Mouse (Mus musculus): Measurements from ENCODE around the gene Nap1l4. TPM values are rescaled to one million over a fixed set of nuclear protein-coding genes. Genes with fewer than 3 reads are reported as not detected.
"Not testable (repeated sequence)": the region's sequence is repeated elsewhere in the genome, so short reads cannot be mapped to it uniquely, and the experiment has no call there.

Nap1l4 gene
- 100 to 1,000 TPM; 167 to 174 TPM for total RNA-seq (2021)
- long read RNA-seq, experiment 1, transcript Nap1l4-206 (15 exons, 2,259 nt) = major isoform, 45 of 120 reads
- long read RNA-seq, experiment 1, transcript Nap1l4-201 (16 exons, 2,285 nt) = minor isoform, 21 of 120 reads
- long read RNA-seq, experiment 1, partial matches to known transcripts = 11 of 120 reads
- long read RNA-seq, experiment 1, other reads (novel, unspliced or antisense) = 42 of 120 reads
- long read RNA-seq, experiment 2, transcript Nap1l4-201 (16 exons, 2,285 nt) = minor isoform, 25 of 121 reads
- long read RNA-seq, experiment 2, transcript Nap1l4-206 (15 exons, 2,259 nt) = major isoform, 59 of 121 reads
- long read RNA-seq, experiment 2, partial matches to known transcripts = 14 of 121 reads
- long read RNA-seq, experiment 2, other reads (novel, unspliced or antisense) = 22 of 121 reads

DNA sequence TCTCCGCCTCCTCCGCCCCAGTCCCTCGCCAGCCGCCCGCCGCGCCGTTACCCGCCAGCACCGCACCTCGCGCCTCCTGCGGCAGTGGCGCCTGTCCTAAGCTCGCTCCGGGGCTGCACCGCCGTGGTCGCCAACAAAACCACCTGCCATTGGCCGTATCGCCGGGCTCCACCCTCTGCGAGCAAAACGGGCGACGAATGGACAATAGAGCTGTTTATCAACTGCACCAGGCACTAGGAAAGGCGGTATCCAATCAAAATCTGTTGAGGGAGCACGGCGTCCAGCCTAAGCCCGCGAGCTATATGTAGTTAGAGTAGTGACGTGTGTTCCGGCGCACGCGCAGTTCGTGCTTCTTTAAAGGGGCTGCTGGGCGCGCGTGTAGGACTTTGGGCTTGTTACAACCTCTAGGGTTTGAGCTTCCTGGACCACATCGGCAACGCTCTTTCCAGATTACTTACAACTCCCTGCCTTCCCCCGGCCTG is at the start of gene Nap1l4:
Gene Nap1l4, minus strand, starts transcription at position 131 of the 482 bp plus-strand sequence.
- DNase-seq = peak; percentile 99

- DNase-seq = no peak
Observed at GRCm38 (mm10) chr7:143594865-143595264, 46.0 kb upstream of the Nap1l4 start.

DNA sequence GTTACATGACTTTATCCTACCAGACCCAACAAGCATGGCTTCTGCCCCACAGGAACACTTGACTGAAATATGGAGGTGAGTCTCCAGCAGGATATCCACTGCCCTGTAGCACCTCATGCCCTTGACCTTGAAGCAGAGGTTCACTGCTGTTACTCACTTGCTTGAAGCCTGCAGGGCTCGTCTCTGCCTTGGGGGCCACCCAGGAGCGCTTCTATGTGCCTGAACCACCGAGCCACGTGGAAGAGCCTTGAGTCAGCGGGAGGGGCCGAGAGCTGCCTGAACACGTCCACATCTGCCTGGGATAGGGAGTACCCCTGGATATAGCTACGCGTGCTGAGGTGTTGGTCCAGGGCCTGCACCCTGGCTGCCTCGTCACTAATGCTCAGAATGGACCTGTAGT is 43.3 kb upstream of the Nap1l4 start:
- no peak for DNase-seq

- DNase-seq = peak; percentile 73
Observed at GRCm38 (mm10) chr7:143588006-143588405, 39.1 kb upstream of the Nap1l4 start.

DNA sequence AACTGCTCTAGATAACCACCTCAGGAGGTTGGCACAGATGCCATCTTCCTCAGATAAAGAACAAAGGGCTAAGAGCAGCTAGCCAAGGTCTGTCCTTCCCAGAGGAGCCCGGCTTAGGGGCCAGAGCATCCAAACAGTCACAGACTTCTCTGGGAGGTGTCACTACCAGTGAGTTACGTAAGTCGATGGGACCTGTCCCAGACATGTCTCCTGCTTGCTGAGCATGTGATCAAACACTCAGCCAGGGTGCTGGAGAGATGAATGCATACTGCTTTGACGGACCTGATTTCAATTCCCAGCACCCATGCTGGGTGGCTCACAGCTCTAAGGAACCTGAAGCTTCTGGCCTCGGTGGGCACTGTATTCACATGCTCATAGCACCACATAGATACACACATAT is 38.7 kb upstream of the Nap1l4 start:
- DNase-seq = no peak

DNA sequence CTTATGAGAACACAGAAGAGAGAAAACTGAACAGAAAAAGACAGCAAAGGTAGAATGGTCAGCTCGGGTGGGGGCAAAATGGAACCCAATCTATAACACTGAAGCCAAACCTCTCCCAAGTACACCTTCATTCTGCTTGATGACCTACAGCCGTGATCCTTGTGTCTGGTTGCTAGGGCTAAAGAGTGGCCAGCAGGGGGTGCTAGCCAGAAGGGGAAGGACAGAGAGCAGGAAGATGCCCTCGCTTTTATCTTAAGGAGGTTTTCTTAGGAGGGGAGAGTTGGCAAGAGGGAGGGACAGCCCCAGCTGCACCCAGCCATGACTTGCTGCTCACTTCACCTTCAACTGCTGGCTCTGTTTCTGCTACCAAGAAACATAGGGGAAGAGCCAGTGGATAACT is 35.0 kb upstream of the Nap1l4 start:
- peak; percentile 54 for DNase-seq

GRCm38 (mm10) chr7:143583025-143583424 is 34.1 kb upstream of the Nap1l4 start:
- no peak for DNase-seq

- no peak for DNase-seq
Observed at GRCm38 (mm10) chr7:143575751-143576150, 26.8 kb upstream of the Nap1l4 start.

- no peak for DNase-seq
Observed at GRCm38 (mm10) chr7:143565648-143566039, 16.7 kb upstream of the Nap1l4 start.

- DNase-seq = no peak
Observed at GRCm38 (mm10) chr7:143565015-143565647, 16.2 kb upstream of the Nap1l4 start.

DNA sequence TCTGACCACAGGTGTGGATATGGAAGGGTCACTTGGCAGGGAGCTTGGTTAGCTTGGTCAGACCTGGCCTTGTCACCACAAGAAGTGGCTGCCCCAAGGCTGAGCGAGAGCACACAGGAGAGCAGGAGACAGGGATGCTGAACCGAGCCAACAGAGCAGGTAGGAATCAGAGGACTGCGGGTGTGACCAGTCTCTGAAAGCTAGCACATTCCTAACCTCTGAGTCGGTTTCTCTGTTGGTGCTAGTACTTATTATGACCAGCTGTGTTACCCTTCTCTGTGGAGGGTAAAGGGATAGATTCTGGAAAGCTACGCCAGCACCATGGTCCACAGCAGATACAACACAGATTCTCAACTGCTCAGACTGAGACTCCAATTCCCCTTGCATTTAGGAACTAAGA is 14.9 kb upstream of the Nap1l4 start:
- no peak for DNase-seq

- DNase-seq = no peak
Observed at GRCm38 (mm10) chr7:143557616-143558015, 8.7 kb upstream of the Nap1l4 start.

- peak; percentile 62 for DNase-seq
Observed at GRCm38 (mm10) chr7:143556964-143557610, 8.2 kb upstream of the Nap1l4 start.

- DNase-seq = no peak
Observed at GRCm38 (mm10) chr7:143549588-143550220, 798 bp upstream of the Nap1l4 start.

GRCm38 (mm10) chr7:143548231-143548961 is 510 bp downstream of the Nap1l4 start:
- DNase-seq = no peak

GRCm38 (mm10) chr7:143546554-143546953 is 2.4 kb downstream of the Nap1l4 start:
- DNase-seq = no peak

DNA sequence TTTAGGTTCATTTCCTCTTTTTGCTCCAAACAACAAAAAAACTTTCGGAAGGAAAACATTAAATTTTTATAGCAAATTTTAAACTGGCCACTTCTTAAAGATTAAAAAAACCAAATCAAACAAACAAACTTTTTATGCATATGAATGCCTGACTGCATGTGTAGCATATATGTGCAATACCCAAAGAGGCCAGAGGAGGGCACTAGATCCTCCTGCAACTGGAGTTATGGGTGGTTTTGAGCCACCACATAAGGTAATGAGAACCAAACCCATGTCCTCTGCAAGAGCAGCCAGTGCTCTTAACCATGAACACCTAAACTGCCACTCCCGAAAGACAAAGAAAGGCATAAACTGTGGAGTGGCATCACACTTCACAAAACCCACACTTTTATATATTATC is 4.5 kb downstream of the Nap1l4 start:
- DNase-seq = no peak

DNA sequence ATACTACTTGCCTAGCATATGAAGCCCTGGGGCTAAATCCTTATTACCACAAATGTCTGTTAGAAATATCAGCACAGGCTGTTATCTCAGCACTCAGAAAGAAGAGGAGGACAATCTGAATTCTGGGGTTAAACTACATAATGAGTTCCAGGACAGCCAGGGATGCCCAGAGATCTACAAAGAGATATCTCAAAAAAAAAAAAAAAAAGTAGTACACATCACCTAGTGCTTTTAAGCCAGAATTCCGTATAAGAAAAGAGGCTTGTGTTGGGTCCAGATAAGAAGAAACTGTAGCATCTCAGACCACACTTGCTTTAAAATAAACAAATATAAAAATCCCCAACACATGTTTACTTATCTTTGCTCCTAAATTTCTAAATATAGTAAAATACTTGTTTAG is 10.2 kb downstream of the Nap1l4 start:
- no peak for DNase-seq

GRCm38 (mm10) chr7:143538229-143538628 is 10.7 kb downstream of the Nap1l4 start:
- DNase-seq = not testable (repeated sequence)

DNA sequence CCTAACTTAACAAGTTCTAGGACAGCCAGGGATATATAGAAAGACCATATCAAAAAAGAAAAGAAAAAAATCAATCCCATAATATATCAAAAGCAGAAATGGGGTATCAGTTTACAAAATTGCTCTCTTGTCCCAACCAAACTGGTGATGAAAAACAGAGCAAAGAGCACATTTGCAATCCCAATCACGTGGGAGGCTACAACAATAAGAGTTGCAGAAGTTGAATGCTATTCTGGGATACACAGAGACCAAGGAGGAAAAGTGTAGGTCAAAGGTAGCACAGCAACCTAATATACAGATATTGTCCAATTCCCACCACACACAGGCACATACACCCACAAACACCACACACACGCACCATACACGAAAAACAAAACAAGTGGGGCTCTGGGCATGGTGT is 12.7 kb downstream of the Nap1l4 start:
- no peak for DNase-seq

DNA sequence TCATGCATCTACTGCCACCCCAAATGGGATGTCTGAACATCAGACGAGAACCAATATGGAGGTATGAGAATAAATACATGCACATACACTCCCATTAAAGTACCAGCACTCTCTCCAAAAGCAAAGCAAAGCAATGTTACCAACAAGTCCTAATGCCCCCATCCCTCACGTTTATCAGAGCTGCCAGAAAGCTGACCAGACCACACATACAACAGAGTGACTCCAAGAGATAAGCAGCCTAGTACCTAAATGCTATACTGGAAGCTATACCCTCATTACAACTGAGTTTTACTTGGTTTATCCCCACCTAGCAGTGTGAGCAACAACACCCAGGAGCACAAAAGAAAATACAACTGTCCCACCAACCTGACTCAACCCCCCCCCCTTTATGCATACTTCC is 15.6 kb downstream of the Nap1l4 start:
- DNase-seq = no peak

DNA sequence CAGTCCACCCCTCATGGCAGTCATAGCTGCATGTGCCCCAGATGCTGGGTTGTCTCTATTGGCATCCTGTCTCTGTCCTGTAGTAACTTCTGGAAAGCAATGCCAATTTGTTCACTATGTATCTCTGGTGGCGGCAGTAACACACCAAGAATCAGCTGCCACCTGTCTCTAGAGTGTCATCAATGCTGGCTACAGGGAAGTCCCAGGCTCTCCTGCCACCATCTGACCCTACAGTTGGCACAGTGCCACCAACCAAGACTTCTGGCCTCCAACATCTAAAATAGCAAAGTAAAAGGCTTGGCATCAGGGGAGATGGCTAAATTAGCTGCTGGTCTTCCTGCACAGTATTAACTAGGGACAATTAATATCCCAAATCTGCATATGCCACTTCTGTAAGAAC is 16.5 kb downstream of the Nap1l4 start:
- peak; percentile 33 for DNase-seq

Measured in gastrocnemius, postnatal 25 days (tissue).